Mouse (Mus musculus): ENCODE data around the gene Gm3417. TPM values are rescaled to one million over a fixed set of nuclear protein-coding genes. Genes with fewer than 3 reads are reported as not detected.

Gene Gm3417
- polyA plus RNA-seq, 1 experiment from 2014 or later = 0.69 TPM

Other genes starting within 250 kb of the Gm3417 start
- gene Wdr27, start 35.6 kb downstream of the Gm3417 start, polyA plus RNA-seq (2015; fragmentation: Nextera tagmentation; extraction: Ambion mirVana) = 6.8 and 7.4 TPM in 2 replicates
- gene 1600012H06Rik, start 35.6 kb downstream of the Gm3417 start, polyA plus RNA-seq (2015; fragmentation: Nextera tagmentation; extraction: Ambion mirVana) = 34.4 and 34.7 TPM in 2 replicates
- 26.0 and 26.9 TPM in 2 replicates for gene Phf10, start 17.5 kb downstream of the Gm3417 start, polyA plus RNA-seq (2015; fragmentation: Nextera tagmentation; extraction: Ambion mirVana)
- 8.3 and 9.1 TPM in 2 replicates for gene 9030025P20Rik, start 322 bp downstream of the Gm3417 start, polyA plus RNA-seq (2015; fragmentation: Nextera tagmentation; extraction: Ambion mirVana)
- 5.9 and 8.4 TPM in 2 replicates for gene Gm3435, start 31.4 kb upstream of the Gm3417 start, polyA plus RNA-seq (2015; fragmentation: Nextera tagmentation; extraction: Ambion mirVana)
- gene Ermard, start 62.4 kb upstream of the Gm3417 start, polyA plus RNA-seq (2015; fragmentation: Nextera tagmentation; extraction: Ambion mirVana) = 84.1 and 89.2 TPM in 2 replicates
- 0.64 TPM in 1 of 2 replicates, not detected in the other for gene Tcte3, start 62.7 kb upstream of the Gm3417 start, polyA plus RNA-seq (2015; fragmentation: Nextera tagmentation; extraction: Ambion mirVana)
- 4.0 and 4.1 TPM in 2 replicates for gene Gm3448, start 62.7 kb upstream of the Gm3417 start, polyA plus RNA-seq (2015; fragmentation: Nextera tagmentation; extraction: Ambion mirVana)

Measured in kidney, embryonic 15.5 days (tissue).